Mouse (Mus musculus) limb, embryonic 15.5 days (tissue): ENCODE measurements around the gene Rgs6. TPM values are rescaled to one million over a fixed set of nuclear protein-coding genes. Genes with fewer than 3 reads are reported as not detected.

Source experiments
- ATAC-seq: fragments of 200-750 bp; cut with Nextera tagmentation; 2 replicates; pipeline ENCODE4 v1.8.0; 2017; ENCODE audit warnings: low read depth, moderate TSS enrichment; ENCODE audit not compliant: insufficient number of reproducible peaks, low FRiP score, low TSS enrichment
- H3K27ac ChIP-seq: fragments of 300-500 bp; sonication (generic); 2 replicates; pipeline ENCODE4 v1.5.1; 2015; ENCODE audit warnings: moderate library complexity, mild to moderate bottlenecking, inconsistent platforms
- H3K27me3 ChIP-seq: fragments of 300-500 bp; sonication (generic); 2 replicates; pipeline ENCODE4 v1.6.1; 2015; ENCODE audit warnings: inconsistent platforms
- H3K36me3 ChIP-seq: fragments of 300-500 bp; sonication (generic); 2 replicates; pipeline ENCODE4 v1.6.1; 2015; ENCODE audit warnings: inconsistent platforms
- H3K4me1 ChIP-seq: fragments of 300-500 bp; sonication (generic); 2 replicates; pipeline ENCODE4 v1.6.1; 2015; ENCODE audit warnings: inconsistent platforms
- H3K4me2 ChIP-seq: fragments of 300-500 bp; sonication (generic); 2 replicates; pipeline ENCODE4 v1.6.1; 2015; ENCODE audit warnings: mild to moderate bottlenecking, inconsistent platforms
- H3K4me3 ChIP-seq: fragments of 300-500 bp; sonication (generic); 2 replicates; pipeline ENCODE4 v1.5.1; 2015; ENCODE audit warnings: mild to moderate bottlenecking, inconsistent platforms
- H3K9ac ChIP-seq: fragments of 300-500 bp; sonication (generic); 2 replicates; pipeline ENCODE4 v1.6.1; 2015; ENCODE audit warnings: inconsistent platforms
- H3K9me3 ChIP-seq: fragments of 300-500 bp; sonication (generic); 2 replicates; pipeline ENCODE4 v1.6.1; 2016; ENCODE audit warnings: inconsistent platforms
- WGBS: fragments of 180-500 bp; shearing (Covaris S2); methylation state at CpG from one replicate; pipeline ENCODE4 v1.1.7; 2015; 5-methylcytosine and 5-hydroxymethylcytosine counted together
- polyA plus RNA-seq: library from polyadenylated mRNA; unstranded; fragments of >200 nt; fragmentation: Nextera tagmentation; extraction: Ambion mirVana; gene quantifications from 2 replicates; pipeline ENCODE4 v1.2.1, GENCODE M21; 2015

The Rgs6 gene
- polyA plus RNA-seq, 1 experiment from 2014 or later, result 1.9 TPM

DNA sequence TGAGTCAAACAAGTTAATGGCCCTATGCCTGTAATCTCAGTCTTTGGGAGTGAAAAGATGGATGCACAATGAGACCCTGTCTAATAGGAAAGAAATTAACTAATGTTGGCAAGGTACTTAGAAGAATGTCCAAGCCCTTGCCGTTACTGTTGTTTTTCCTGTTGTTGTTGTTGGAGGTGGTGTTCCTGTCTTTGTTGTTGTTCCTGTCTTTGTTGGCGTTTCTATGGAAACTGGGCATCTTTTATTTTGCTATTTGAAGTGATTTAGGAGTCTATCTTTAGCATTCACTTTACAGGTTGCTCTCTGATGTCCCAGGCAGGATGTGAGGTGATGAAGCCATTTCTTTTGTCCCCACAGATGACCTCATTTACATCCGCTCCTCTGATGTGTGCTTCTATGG, 180.6 kb downstream of the Rgs6 start:
- 82% methylated on average over 3 of the region's 3 CpGs for WGBS
- no peaks in the 10 kb centered on the region for H3K9me3 ChIP-seq
- no peaks in the 10 kb centered on the region for H3K4me1 ChIP-seq
- H3K4me2 ChIP-seq, result no peak overlapping the region
- H3K27ac ChIP-seq, result no peak overlapping the region
- H3K9ac ChIP-seq, result no peak overlapping the region
- H3K27me3 ChIP-seq, result no peaks in the 10 kb centered on the region
- no peak for ATAC-seq
- no peak overlapping the region for H3K4me3 ChIP-seq
- H3K36me3 ChIP-seq, result no peaks in the 10 kb centered on the region

DNA sequence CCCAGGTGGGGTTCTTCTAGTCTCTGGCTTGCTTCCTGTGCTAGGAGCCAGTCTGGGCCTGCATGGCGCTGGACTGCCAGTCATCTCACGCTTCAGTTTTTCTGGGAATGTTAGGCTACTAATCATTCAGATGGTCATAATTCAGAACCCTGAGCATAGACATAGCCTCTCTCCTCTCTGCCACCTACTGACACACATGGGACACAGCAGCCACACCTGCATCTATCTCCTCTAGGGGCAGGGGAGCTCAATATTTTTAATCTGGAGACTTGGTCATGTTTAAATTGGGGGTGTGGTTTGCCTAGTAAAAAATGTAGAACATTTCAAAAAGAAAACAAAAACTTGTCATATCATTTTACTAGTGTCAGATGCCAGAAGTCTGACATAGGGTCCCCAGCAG, 184.1 kb downstream of the Rgs6 start:
- ATAC-seq, result no peak
- 92% methylated on average over 2 of the region's 2 CpGs for WGBS
- no peaks in the 10 kb centered on the region for H3K4me1 ChIP-seq

DNA sequence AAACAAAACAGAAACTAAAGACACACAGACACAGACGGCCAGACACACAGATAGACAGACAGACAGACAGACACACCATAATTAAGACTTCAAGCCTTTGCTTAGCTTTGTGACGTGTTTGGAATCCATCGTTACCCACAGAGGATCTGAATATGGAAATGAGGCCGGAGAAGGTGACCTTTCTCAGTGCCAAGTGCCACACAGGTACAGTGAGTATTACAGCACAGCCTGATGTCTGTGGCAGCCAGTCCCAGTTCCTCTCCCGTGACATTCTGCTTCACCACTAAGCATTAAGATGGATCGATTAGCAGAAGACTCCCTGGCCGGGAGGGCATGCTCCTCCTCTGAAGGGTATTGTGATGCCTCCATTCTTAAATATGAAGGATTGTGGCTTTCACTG, 186.5 kb downstream of the Rgs6 start:
- Histone ChIP-seq H3K27ac (no peak overlapping the region), H3K9me3 (no peaks in the 10 kb centered on the region), H3K36me3 (no peaks in the 10 kb centered on the region), H3K4me2 (no peak overlapping the region), H3K4me3 (no peak overlapping the region), H3K9ac (no peak overlapping the region), H3K27me3 (no peaks in the 10 kb centered on the region), H3K4me1 (no peaks in the 10 kb centered on the region)
- no peak for ATAC-seq
- 83% methylated on average over 7 of the region's 7 CpGs for WGBS

More for the DNA sequence above, 184.1 kb downstream of the Rgs6 start:
- no peak overlapping the region for H3K9ac ChIP-seq
- no peak overlapping the region for H3K4me3 ChIP-seq
- no peak overlapping the region for H3K27ac ChIP-seq
- no peak overlapping the region for H3K4me2 ChIP-seq
- no peaks in the 10 kb centered on the region for H3K36me3 ChIP-seq
- no peaks in the 10 kb centered on the region for H3K27me3 ChIP-seq
- no peaks in the 10 kb centered on the region for H3K9me3 ChIP-seq

DNA sequence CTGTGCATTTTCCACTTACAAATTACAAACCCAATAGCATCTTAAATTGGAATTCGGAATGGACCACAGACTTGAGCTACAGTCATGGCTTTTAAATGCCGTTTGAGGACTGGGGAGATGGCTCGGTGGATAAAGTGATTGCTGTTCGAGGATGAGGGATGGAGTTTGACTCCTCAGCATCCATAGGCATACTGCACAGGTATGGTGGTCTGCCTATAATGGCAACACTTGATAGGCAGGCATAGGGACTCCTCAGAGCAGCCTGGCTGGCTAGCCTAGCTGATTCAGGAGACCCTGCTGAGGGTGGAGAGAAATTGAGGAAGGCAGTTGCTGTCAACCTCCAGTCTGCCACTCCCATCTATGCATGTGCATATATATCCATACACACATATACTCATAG, 188.6 kb downstream of the Rgs6 start:
- WGBS, result 82% methylated on average over 4 of the region's 4 CpGs
- H3K9me3 ChIP-seq, result no peaks in the 10 kb centered on the region
- ATAC-seq, result no peak
- H3K36me3 ChIP-seq, result no peaks in the 10 kb centered on the region
- H3K4me3 ChIP-seq, result no peak overlapping the region
- no peaks in the 10 kb centered on the region for H3K27me3 ChIP-seq
- H3K4me2 ChIP-seq, result no peak overlapping the region
- H3K27ac ChIP-seq, result no peak overlapping the region
- H3K9ac ChIP-seq, result no peak overlapping the region
- no peaks in the 10 kb centered on the region for H3K4me1 ChIP-seq

DNA sequence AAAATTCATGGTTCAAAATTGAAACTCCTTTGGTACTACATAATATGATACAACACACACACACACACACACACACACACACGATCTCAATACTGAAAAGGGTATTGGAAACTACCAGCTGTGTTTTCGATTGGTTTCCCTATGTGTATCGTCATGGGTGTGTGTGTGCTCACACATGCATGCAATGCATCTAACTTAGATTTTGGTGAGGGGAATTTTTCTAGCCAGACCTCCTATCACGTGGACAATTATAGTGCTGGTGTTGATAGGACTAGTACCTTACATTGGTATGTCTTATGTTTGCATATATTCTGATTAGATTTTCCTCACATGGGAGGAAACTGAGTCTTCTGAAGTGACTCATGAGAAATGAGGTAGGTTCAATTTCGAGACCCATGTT, 192.8 kb downstream of the Rgs6 start:
- no peak for ATAC-seq

DNA sequence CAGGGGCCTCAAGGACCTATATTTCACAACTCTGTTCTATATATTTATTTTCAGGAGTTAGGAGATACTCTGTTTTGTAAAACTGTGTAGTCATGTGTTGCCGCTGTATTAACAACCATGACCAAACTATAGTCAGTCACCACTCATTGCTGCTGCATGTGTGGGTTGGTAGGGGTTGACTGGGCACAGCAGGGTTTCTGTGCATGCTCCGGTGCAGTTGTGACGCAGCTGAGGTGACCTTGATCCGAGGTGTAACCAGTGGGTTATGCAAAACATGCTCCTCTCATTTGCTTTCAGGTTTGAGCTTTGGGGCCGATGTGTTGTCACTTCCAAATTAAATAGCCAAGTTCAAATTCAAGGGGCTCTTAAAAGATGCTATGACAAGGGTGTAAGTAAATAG, 193.3 kb downstream of the Rgs6 start:
- H3K4me1 ChIP-seq, result no peaks in the 10 kb centered on the region
- H3K9ac ChIP-seq, result no peak overlapping the region
- ATAC-seq, result no peak
- H3K36me3 ChIP-seq, result no peaks in the 10 kb centered on the region
- no peak overlapping the region for H3K4me3 ChIP-seq
- no peak overlapping the region for H3K27ac ChIP-seq
- no peak overlapping the region for H3K4me2 ChIP-seq
- WGBS, result 79% methylated on average over 5 of the region's 5 CpGs
- no peaks in the 10 kb centered on the region for H3K9me3 ChIP-seq
- no peaks in the 10 kb centered on the region for H3K27me3 ChIP-seq

More for the DNA sequence above, 192.8 kb downstream of the Rgs6 start:
- Histone ChIP-seq H3K4me2 (no peak overlapping the region), H3K27me3 (no peaks in the 10 kb centered on the region), H3K36me3 (no peaks in the 10 kb centered on the region), H3K4me1 (no peaks in the 10 kb centered on the region), H3K27ac (no peak overlapping the region), H3K9ac (no peak overlapping the region), H3K4me3 (no peak overlapping the region), H3K9me3 (no peaks in the 10 kb centered on the region)
- 88% methylated on average over 5 of the region's 5 CpGs for WGBS

DNA sequence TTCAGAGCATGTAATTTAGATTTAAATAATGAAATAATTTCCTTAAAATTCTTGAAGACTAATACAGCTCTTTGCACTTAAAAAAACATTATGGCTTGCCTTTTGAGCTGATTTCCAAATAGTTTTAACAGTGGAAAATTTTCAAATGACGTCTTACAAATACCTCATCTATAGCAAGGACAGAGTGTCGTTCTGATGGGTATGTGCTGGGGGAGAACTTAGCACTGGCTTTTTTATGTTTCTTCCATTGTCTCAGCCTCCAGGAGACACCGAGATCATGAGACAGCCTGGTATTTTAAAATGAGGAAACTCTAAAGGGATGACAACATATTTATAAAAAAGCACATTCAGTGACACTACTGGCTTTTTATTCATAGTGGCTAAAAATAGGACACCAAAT, 204.0 kb downstream of the Rgs6 start:
- 66% methylated on average over 3 of the region's 3 CpGs for WGBS
- no peaks in the 10 kb centered on the region for H3K4me1 ChIP-seq
- H3K27ac ChIP-seq, result no peak overlapping the region
- H3K4me2 ChIP-seq, result no peak overlapping the region
- no peak for ATAC-seq
- no peaks in the 10 kb centered on the region for H3K27me3 ChIP-seq
- no peak overlapping the region for H3K9ac ChIP-seq
- no peaks in the 10 kb centered on the region for H3K9me3 ChIP-seq
- H3K36me3 ChIP-seq, result no peaks in the 10 kb centered on the region
- no peak overlapping the region for H3K4me3 ChIP-seq

DNA sequence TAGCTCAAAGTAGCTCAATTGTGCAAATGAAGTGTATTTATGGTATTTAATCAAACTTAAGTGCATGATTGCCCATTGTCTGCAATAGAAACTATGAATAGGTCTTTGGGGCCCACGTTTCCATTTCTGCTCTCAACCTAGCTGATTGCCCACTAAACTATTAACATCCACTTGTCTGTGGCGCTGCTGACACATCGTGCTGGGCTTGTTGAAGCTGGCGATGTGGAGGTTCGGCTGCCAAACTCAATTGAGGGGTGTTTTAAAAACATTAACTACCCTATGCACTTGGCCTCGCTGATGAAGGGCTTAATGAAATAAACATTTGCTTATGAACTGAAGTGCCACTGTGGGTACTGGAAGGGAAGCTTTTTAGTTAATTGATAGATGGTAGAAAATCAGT, 211.8 kb downstream of the Rgs6 start:
- WGBS, result 76% methylated on average over 6 of the region's 6 CpGs
- no peaks in the 10 kb centered on the region for H3K9me3 ChIP-seq
- H3K27me3 ChIP-seq, result no peaks in the 10 kb centered on the region
- no peak overlapping the region for H3K4me3 ChIP-seq
- no peaks in the 10 kb centered on the region for H3K36me3 ChIP-seq
- H3K4me2 ChIP-seq, result no peak overlapping the region
- no peak overlapping the region for H3K27ac ChIP-seq
- no peak overlapping the region for H3K9ac ChIP-seq
- no peaks in the 10 kb centered on the region for H3K4me1 ChIP-seq
- ATAC-seq, result no peak

DNA sequence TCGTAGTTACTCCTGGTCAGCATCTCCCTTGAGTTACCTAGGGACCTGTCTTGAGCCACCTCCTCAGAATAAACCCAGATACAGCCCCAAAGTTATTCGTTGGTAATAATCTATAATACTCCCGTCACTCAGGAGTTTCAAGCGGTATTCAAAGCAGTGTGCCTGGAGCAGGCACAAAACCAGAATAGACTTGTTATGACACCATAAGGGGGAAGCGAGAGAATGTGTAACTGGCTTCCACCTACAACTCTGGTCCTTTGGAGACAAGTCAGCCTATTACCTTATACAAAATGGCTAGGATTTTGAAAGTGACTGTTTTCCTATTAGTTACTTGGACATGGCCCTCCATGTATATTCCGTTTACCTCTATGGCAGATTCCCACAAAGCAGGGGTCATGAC, 213.6 kb downstream of the Rgs6 start:
- H3K27ac ChIP-seq, result no peak overlapping the region
- H3K36me3 ChIP-seq, result no peaks in the 10 kb centered on the region
- no peak overlapping the region for H3K9ac ChIP-seq
- H3K4me2 ChIP-seq, result no peak overlapping the region
- no peak overlapping the region for H3K4me3 ChIP-seq
- 79% methylated on average over 6 of the region's 6 CpGs for WGBS
- H3K27me3 ChIP-seq, result no peaks in the 10 kb centered on the region
- H3K9me3 ChIP-seq, result no peaks in the 10 kb centered on the region
- ATAC-seq, result no peak
- no peaks in the 10 kb centered on the region for H3K4me1 ChIP-seq

DNA sequence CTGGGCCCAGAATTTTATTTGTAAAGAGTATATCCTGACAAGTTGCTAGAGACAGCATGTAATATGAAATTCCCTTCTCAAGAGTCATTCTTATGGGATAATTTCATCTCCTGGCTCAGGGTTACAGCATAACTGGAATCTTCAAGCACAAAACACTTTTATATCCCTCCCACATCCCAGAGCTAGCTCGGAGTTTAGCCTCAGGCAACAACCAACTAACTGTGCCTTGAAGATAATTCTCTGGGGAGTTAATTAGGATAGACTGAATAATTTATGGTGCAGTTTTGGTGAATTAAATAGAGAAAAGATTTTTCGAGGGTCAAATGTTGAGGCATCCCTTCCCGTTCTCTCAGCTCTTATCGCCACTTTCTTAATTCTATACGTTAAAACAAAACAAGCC, 214.6 kb downstream of the Rgs6 start:
- no peak overlapping the region for H3K4me2 ChIP-seq
- no peaks in the 10 kb centered on the region for H3K9me3 ChIP-seq
- no peak for ATAC-seq
- H3K36me3 ChIP-seq, result no peaks in the 10 kb centered on the region
- H3K4me1 ChIP-seq, result no peaks in the 10 kb centered on the region
- 64% methylated on average over 5 of the region's 5 CpGs for WGBS
- no peak overlapping the region for H3K27ac ChIP-seq
- H3K4me3 ChIP-seq, result no peak overlapping the region
- H3K27me3 ChIP-seq, result no peaks in the 10 kb centered on the region
- no peak overlapping the region for H3K9ac ChIP-seq

DNA sequence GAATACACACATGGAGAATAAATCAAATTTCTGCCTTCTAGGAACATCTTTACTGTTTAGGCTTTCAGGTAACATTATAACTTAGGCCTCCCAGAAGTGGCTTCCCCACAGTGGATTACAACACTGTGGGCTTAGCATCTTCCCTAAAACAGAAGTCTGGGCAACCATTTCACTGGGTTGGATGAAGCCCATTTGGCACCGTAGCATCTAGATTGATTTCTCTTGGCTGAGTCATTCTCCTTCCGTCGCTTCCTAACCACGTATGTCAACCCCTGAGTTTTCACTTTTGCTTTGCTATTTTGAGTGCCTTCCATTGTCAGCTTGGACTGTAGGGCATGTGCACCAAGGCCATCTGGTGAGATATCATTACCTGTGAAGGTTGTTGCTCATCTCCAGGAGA, 217.1 kb downstream of the Rgs6 start:
- Histone ChIP-seq H3K27ac (no peak overlapping the region), H3K4me2 (no peak overlapping the region), H3K27me3 (no peaks in the 10 kb centered on the region), H3K4me3 (no peak overlapping the region), H3K4me1 (no peaks in the 10 kb centered on the region), H3K9ac (no peak overlapping the region), H3K9me3 (no peaks in the 10 kb centered on the region), H3K36me3 (no peaks in the 10 kb centered on the region)
- WGBS, result 93% methylated on average over 4 of the region's 4 CpGs
- no peak for ATAC-seq

DNA sequence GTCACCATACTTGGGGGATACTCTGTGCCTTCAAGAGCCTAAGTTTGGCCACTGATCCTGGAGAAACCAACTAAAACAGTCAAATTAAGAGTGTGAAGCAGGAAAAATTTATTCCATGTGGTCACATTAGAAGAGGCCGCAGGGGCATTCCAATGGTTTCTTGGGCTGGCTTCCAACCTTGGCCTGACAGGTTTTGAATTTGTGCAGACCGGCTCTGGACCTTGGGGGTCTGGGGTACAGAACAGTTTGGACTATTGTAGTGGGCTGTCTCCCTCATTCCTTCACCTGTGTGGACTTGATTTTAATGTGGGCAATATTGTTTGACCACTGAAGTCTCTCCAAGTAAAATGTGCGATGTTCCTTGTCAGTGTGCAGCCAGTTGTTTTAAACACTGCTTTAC, 222.5 kb downstream of the Rgs6 start:
- 70% methylated on average over 3 of the region's 3 CpGs for WGBS

DNA sequence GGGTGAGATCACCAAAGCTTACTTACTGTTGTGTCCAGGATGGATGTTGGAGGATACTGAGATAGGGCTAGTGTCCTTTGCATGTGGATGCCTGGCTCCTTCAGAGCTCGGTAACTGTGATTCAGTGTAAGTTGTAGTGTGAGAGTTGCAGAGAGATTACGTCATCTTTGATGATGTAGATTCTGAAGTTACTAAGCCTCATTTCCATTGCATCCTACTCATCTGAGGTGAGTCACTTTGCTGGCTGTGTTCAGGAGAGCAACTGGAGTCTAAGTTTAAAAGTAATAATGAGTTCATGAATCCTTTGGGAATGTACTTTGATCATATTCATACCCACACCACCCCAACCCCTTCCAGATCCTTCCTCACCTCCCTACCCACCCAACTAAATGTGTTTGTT, 227.9 kb downstream of the Rgs6 start:
- no peaks in the 10 kb centered on the region for H3K36me3 ChIP-seq
- no peaks in the 10 kb centered on the region for H3K27me3 ChIP-seq
- H3K4me3 ChIP-seq, result no peak overlapping the region
- WGBS, result 87% methylated on average over 2 of the region's 2 CpGs
- no peak overlapping the region for H3K4me2 ChIP-seq
- no peak overlapping the region for H3K9ac ChIP-seq
- no peak overlapping the region for H3K27ac ChIP-seq
- no peak for ATAC-seq
- no peaks in the 10 kb centered on the region for H3K9me3 ChIP-seq
- H3K4me1 ChIP-seq, result no peaks in the 10 kb centered on the region

More for the DNA sequence above, 222.5 kb downstream of the Rgs6 start:
- no peak overlapping the region for H3K27ac ChIP-seq
- no peak overlapping the region for H3K4me3 ChIP-seq
- H3K9ac ChIP-seq, result no peak overlapping the region
- no peak for ATAC-seq
- H3K4me1 ChIP-seq, result no peaks in the 10 kb centered on the region
- no peak overlapping the region for H3K4me2 ChIP-seq
- H3K27me3 ChIP-seq, result no peaks in the 10 kb centered on the region
- no peaks in the 10 kb centered on the region for H3K9me3 ChIP-seq
- no peaks in the 10 kb centered on the region for H3K36me3 ChIP-seq
